Mouse (Mus musculus): ENCODE data around the gene Adam30. TPM values are rescaled to one million over a fixed set of nuclear protein-coding genes. Genes with fewer than 3 reads are reported as not detected.
A peak's percentile ranks its signal among the peaks of the same experiment; 100 is the strongest.

The Adam30 gene
- total RNA-seq, 2 experiments from 2014 or later, result 0.10 TPM; not detected in 1

- DNase-seq, result peak; percentile 46 to 64
- intact Hi-C loops (cut with DNase I), result loop anchor here (2.0 to 5.0 kb wide), 2 partner anchors 44 to 131 kb away; no protein-coding TSS in a partner anchor
Measured at GRCm38 (mm10) chr3:98180805-98181204, 20.4 kb downstream of the Adam30 start.

GRCm38 (mm10) chr3:98185163-98185714, 24.8 kb downstream of the Adam30 start:
- no peak for DNase-seq
- intact Hi-C loops (cut with DNase I), result no loop called here

DNA sequence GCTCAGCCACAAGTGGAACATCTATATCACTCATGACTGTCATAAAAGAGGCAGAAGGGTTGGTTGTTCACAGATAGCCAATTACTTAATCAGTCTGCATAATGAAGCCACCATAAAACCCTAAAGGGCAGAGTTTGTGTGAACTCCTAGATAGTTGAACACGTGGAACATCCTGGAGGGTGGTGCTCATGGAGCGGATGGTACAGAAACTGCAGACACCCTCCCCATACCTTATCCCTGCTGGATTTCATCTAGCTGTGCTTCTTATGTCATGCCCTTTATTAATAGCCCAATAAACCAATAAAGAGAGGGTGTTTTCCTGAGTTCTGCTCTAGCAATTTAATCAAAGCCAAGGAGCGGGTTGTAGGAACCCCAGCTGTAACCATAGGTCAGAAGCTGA, 27.3 kb downstream of the Adam30 start:
- no peak for DNase-seq
- intact Hi-C loops (cut with DNase I), result no loop called here

- intact Hi-C loops (cut with DNase I), result no loop called here
Measured at GRCm38 (mm10) chr3:98197711-98198532, 37.5 kb downstream of the Adam30 start.

DNA sequence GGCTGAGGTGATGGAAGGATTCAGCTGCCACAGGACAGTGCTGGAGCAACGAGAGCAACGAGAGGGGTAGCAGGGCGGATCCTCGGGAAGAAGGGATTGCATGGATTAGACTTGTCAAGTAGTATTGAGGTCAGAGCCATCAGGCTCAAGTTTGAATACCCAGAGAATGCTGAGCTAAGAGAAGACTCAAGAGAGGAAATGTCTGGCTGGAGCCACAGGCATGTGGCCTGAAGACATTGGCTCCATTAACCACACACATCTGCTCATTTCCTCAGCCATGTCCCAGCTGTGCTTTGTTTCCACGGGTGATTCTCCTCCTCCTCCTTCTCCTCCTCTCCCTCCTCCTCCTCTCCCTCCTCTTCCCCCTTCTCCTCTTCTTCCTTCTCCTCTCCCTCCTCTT, 39.3 kb downstream of the Adam30 start:
- peak; percentile 51 to 54 for DNase-seq
- intact Hi-C loops (cut with DNase I), result no loop called here

More at GRCm38 (mm10) chr3:98197711-98198532, 37.5 kb downstream of the Adam30 start:
- no peak for DNase-seq

GRCm38 (mm10) chr3:98203282-98203681, 42.9 kb downstream of the Adam30 start:
- intact Hi-C loops (cut with DNase I), result no loop called here
- no peak for DNase-seq

DNA sequence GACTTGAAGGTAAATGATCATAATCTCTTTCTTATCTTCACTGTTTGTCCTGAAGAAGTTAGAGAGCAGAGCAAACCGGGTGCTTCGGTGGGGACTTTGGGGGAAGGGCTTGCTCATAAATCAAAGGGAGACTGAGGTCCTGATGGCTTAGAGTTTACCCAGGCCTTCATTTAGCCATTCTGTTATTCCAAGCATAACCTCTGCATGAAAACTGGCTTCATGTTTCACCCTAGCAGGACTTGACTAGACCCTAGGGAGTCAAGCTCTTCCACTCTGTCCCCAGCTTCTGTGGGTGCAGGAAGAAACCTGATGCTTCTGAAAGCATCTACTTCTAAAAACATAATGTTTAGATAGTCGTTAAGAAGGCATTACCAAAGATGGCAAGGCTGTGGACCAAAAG, 46.5 kb downstream of the Adam30 start:
- intact Hi-C loops (cut with DNase I), result no loop called here
- DNase-seq, result no peak

DNA sequence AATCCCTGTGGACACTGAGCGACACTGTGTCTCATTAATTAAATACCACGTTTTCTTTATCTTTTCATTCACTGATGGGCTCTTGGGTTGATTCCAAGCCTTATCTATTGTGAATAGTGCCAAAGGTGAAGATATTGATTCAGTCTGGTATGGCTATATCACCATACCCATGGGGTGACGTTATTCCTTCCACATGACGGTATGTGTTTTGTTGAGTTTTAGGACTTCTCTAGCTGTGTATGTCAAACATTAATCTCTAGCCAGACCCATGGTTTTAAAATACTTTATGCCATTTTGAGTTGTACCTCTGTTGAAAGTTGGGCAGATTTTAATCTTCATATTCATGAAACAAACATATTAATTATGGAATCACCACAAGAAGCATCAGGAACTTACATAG, 48.7 kb downstream of the Adam30 start:
- DNase-seq, result no peak
- intact Hi-C loops (cut with DNase I), result no loop called here

GRCm38 (mm10) chr3:98210860-98211259, 50.4 kb downstream of the Adam30 start:
- intact Hi-C loops (cut with DNase I), result no loop called here
- no peak for DNase-seq

DNA sequence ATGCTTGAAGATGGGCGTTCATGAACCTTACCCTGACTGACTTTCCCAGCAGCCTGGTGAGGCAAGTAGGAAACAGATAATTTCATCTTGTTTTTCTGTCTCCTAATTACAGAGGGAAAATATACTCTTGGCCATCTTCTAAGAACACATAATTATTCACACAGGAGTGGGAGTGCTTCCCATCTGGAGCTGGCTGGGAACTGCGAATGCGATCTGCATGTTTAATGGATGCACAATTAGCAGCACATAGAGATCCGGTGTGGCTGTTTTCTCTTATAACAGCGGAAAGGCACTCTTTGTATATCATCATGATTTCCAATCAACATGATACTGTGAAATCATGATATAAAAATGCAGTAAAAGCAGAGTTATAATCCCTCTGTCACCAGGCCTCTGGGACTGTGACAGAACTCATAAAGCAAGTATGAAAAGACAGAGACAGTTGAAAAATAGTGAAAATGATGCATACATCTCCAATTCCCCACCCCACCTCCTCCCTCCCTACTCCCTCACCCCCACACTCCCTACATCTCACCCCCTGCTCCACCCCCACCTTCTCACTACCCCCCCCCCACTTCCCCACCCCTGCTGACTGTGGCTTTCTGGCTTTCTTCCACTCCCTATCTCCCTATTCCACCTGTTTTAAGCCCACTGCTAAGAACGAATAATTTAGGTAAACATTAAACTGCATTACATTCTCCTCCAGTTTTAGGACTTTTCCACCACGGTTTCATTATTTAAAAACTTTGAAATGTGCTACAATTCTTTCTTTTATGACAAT, 51.1 kb downstream of the Adam30 start:
- DNase-seq, result no peak
- intact Hi-C loops (cut with DNase I), result no loop called here

Other genes with a start within 250 kb of the Adam30 start
- 10 to 100 TPM; 28.2 to 31.0 TPM for gene Notch2, start 147.1 kb upstream of the Adam30 start, total RNA-seq (2021)
- not detected for gene Reg4, start 61.5 kb downstream of the Adam30 start, total RNA-seq (2021)
- 100 to 1,000 TPM; 183 to 241 TPM for gene Hmgcs2, start 119.8 kb downstream of the Adam30 start, total RNA-seq (2021)
- 1 to 10 TPM; 5.9 to 7.4 TPM for gene Phgdh, start 179.4 kb downstream of the Adam30 start, total RNA-seq (2021)
- gene Zfp697, start 221.8 kb downstream of the Adam30 start, total RNA-seq (2021), result 1 to 10 TPM; 7.9 to 8.6 TPM

Measured in heart, postnatal 10 days (tissue).